Mouse (Mus musculus) spleen, postnatal 14 days (tissue): ENCODE results near the gene Satb2.
"Not testable (repeated sequence)": the region's sequence is repeated elsewhere in the genome, so short reads cannot be mapped to it uniquely, and the experiment has no call there.

Source experiments
- DNase-seq, 2 experiments: peaks; one replicate each; pipeline ENCODE4 v3.0.0; 2021 to 2022; ENCODE audit warnings: low spot score in 2 of 2

Gene Satb2

DNA sequence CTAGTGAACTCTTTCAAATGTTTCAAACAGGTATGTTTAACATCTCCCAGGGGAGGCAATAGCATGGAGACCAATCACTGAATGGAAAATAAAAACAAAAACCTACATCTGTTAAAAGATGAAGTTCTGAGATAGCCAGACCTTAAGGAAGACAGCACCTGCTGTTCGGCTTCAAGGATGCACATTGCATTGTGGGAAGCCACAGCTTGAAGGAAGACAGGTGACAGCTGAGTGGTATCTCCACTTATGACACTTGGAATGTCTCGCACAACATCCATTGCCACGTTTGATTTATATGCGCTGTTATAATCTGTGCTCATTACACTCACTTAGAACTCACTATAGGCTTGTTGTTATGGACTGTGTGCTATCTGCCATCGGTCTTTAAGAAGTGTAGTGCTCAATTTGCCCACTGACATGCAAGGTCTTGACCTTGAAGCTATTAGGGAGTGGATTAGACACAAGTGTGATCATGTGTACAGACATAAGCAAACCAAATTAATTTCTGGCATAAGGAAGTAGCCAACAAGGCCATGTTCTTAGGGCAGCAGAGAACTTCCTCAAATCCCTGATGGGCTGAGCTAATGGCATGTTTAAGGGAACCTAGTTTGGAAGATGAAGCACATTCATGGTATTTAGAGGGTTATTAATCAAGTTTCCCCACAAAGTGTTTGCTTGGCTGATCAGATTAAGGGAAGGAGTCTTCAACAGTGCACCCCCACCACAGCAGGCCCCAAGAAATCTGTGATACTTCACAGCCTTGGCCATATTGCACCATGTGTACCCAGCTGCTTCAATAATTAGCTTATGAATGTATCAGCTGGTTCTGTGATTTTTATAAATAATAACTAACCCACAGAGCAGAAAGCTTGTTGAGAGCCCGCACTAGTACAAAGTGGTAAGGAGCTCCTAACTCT lies 144.2 kb downstream of the Satb2 start:
- no peak for DNase-seq

DNA sequence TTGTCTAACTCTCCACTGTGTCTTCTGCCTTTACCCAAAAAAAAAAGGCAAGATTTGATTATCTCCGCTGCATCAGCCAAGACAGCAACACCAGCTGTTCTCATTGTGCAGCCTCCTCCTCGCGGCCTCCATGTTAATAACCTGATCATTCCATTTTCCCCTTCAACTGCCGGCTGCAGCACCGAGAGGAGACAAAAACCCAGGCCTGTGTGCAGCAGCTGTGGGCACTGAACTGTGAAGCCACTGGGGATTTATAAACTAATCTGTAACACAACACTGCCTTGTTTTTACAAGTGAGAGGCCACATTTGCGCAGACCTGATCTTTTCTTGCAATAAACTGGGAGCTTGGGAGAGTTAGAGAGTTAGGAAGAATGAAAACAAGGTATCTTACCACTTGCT lies 145.1 kb downstream of the Satb2 start:
- peak in 1 of 2 experiments; percentile 21 for DNase-seq

DNA sequence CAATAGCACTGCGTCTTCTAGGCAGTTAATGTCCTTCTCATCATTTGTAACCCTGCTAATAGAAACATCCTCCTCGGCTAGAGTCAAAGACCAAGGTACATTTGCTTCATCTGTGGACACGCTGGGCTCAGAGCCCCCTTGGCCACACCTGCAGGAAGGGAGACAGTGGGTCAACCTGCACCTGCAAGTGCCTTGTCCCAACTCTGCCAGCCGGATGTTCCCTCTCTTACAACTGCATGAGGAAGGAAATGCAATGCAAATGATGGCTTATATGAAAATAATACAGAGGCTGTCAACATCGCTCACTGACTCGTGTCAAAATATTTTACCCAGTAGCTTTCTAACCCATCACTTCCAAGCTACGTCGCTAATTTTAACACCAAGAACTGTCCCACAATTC lies 145.7 kb downstream of the Satb2 start:
- no peak for DNase-seq

DNA sequence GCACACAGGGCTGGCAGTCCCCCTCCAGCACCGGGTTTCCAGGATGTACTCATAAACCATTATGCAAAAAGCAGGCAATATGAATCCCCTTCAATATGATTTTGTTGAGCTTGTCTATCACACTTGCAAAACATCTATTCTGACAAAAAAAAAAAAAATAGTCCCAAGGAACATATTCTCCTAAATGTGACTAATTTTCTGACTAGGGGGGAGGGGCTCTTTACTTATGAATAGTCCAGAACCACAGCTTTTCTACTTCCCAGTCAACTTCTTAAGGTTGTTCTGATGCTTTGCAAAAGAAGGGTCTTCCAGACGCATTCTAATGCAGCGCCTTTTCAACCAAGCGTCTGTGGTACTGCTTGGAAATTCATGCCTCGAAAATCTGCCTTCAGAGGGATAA lies 155.7 kb downstream of the Satb2 start:
- DNase-seq: no peak

DNA sequence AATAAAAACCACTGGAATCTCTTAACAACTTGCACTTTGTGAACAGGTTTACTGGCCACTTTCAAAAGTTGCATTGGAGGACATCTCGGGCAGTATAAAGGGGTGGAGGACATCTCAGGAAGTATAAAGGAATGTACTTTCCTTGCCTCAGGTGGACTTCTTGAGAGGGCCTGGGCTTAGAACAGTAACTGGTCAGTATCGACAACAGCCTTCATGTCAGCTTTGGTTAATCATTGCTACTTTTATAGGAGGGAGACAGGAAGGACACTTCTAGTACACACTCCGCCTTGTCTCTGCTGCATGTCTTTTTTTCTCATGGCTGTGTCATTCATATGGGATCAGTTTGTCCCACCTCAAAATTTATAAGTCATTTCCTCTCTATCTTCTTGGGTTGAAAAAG lies 156.4 kb downstream of the Satb2 start:
- DNase-seq: no peak

DNA sequence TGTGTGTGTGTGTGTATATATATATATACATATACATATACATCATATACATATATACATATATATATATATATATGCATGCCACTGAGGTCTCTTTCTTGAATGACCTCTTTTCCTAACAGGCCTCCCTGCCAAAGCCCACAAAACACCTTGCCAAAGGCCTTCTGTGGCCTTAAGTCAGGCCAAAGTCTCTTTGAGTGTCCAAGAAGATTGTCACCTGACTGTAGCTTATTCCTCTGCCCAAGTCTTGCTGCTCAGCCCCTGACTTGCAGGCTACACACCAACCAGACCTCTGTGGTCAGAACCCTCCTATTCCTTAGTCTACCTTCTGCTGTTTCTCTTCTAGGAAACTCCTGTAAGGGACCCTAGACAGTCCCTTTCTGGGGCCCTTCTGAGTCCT lies 164.9 kb downstream of the Satb2 start:
- no peak for DNase-seq

DNA sequence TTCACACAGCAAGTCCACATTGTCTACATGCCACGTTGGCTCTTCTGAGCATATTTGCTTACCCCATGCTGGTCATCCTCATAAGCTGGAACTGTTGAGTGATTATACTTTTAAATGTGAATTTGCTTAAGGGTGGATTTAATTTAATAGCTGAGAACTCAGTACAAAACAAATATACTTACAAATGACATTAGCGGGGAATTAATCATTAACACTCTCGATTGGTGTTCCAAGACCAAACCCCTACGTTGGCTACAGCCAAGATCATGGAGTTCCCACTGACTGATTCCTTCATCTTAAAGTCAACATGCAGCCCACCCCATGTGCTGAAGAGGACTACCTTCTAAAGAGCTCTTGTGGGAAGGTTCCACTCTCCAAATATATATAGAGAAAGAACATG lies 165.5 kb downstream of the Satb2 start:
- DNase-seq: no peak

DNA sequence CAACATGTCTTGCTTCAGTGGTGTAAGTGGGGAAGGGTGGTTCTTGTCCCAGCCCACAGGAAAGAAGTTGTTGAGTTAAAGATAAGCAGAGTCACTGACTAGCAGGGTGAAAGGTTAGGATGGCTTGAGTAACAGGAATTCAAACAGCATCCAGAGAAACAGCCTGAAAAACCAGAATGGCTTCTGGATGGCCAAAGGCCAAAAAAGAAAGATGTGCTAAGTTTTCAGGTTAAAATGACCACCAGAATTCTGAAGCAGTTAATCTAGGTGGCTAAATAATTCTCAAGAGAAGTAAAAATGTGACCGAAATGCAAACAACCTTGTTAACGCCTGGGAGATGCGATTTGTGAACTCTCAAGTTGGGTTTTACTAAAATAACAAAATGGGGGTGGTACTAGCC lies 167.0 kb downstream of the Satb2 start:
- no peak for DNase-seq

DNA sequence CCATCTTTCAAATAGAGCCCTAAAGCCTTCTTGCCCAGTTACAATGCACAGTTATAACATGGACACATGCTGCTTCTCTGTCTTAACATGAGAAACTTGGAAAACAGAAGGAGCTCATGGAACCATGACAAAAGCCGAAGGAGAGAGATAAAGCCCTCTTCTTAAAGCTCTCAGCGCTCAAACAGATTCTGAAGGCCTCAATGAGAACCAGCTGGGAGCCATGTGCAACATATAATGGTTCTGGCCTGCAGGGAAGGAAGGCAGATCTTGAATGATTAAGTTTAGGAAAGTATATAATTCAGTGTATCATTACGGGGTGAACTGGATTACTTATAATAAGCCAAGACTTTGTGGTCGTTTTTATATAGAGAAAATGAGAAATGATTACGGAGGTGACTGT lies 172.4 kb downstream of the Satb2 start:
- DNase-seq: no peak

GRCm38 (mm10) chr1:56800611-56801010 lies 177.8 kb downstream of the Satb2 start:
- no peak for DNase-seq

GRCm38 (mm10) chr1:56795016-56795608 lies 183.3 kb downstream of the Satb2 start:
- DNase-seq: no peak

DNA sequence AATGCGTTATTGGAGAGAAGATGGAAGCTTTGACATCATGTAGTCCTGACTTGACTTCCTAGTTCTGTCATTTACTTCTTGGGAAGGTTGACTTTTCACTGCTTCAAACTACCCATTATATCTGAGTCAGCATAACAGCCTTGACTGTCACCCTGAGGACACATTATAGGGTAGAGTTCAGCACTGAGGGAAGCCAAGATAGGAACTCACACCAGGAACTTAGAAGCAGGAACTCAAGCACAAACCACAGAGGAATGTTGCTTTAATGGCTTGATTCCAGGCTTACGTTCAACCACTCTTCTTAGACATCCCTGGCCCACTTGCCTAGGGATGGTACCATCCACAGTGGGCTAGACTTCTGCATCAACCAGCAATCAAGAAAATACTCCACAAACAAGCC lies 188.8 kb downstream of the Satb2 start:
- DNase-seq: no peak

DNA sequence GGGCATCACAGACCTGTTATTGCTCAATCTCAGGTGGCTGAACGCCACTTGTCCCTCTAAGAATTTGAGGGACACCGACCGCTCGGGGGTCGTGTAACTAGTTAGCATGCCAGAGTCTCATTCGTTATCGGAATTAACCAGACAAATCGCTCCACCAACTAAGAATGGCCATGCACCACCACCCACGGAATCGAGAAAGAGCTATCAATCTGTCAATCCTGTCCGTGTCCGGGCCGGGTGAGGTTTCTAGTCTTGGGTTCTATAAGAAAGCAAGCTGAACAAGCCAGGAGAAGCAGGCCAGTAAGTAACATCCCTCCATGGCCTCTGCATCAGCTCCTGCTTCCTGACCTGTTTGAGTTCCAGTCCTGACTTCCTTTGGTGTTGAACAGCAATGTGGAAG lies 196.3 kb downstream of the Satb2 start:
- not testable (repeated sequence) for DNase-seq

DNA sequence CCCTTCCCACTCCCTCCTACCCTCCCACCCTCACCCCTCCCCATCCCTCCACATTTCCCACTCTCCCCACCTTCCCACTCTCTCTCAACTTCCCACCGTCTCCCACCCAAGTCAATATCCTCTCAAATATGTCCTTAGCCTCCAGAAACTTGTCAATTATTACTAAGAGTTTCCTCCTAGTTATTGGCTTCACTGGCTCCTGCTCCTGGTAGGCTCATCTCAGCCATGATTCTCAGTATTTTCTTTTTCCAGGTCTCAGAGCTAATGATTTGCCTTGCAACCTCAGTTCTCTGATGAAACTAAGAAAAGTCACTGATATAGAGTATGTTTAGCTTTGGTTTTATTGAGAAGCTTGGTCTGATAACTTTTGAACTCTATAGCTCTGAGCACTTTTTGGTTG lies 214.2 kb downstream of the Satb2 start:
- DNase-seq: no peak

- DNase-seq: no peak
Observed at GRCm38 (mm10) chr1:56761512-56761911, 216.9 kb downstream of the Satb2 start.

GRCm38 (mm10) chr1:56753283-56753682 lies 225.2 kb downstream of the Satb2 start:
- DNase-seq: no peak

- DNase-seq: no peak
Observed at GRCm38 (mm10) chr1:56750693-56751092, 227.8 kb downstream of the Satb2 start.

DNA sequence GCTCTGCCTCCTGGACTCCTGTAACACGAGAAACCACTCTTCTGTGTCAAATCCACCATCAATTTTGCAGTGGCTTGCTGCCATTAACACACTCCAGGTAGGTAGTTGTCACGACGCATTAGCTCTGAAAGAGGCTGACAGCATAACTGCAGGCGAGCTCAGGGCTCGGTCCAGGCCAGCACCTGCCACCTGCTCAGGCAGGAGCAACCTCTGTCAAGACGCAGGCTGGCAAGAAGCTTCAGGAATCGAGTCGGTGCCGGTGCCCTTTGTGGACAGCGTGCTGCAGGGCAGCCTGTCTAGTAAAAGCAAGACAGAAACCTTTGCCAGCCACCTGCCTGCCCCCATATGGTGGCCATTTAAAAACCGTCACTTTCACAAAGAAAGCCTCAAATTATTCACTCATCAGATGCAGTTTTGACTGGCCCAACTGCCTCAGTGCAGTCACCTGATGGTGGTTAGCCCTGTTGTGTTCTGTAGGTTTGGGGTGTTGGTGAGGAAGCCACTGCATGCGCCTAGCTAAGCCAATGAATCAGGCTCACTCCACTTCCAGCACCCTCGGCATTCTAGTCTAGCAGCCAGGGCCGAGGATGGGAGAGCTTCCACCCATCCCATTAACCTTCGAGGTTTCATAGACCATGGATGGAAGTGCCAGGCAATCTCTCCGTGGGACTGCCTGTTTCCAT lies 228.7 kb downstream of the Satb2 start:
- DNase-seq: no peak

- no peak for DNase-seq
Observed at GRCm38 (mm10) chr1:56748876-56749493, 229.5 kb downstream of the Satb2 start.
